Mouse (Mus musculus): ENCODE results near the gene Lrwd1. TPM values are rescaled to one million over a fixed set of nuclear protein-coding genes. Genes with fewer than 3 reads are reported as not detected.
A peak's percentile ranks its signal among the peaks of the same experiment; 100 is the strongest.

Gene Lrwd1
- polyA plus RNA-seq, 1 experiment from 2014 or later: 7.8 TPM

GRCm38 (mm10) chr5:136143161-136143755 is 7.4 kb upstream of the Lrwd1 start:
- ATAC-seq: no peak
- Histone ChIP-seq H3K4me1 (replicated peaks; ENCODE audit: control insufficient read depth, insufficient read depth, low read length) (no peaks in the 10 kb centered on the region), H3K9me3 (ENCODE audit: control insufficient read depth) (no peaks in the 10 kb centered on the region), H3K27ac (ENCODE audit: low read depth, low read length) (no peak overlapping the region), H3K9ac (ENCODE audit: low read depth, low read length) (no peak overlapping the region), H3K27me3 (replicated peaks; ENCODE audit: control insufficient read depth, insufficient read depth, low read length) (no peaks in the 10 kb centered on the region), H3K4me2 (replicated peaks; ENCODE audit: low read depth) (no peak overlapping the region), H3K4me3 (ENCODE audit: low read depth, low read length) (no peak overlapping the region), H3K36me3 (ENCODE audit: control insufficient read depth, insufficient read depth) (peaks cover 37% of the 10 kb centered on the region)
- WGBS: 85% methylated on average over 6 of the region's 6 CpGs
- peak; percentile 53 for TF ChIP-seq CTCF (IDR thresholded peaks at IDR 0.05; ENCODE audit: low read depth)

- 91% methylated on average over 5 of the region's 5 CpGs for WGBS
- no peak overlapping the region for H3K4me3 ChIP-seq (ENCODE audit: low read depth, low read length)
- H3K36me3 ChIP-seq (ENCODE audit: control insufficient read depth, insufficient read depth): peaks cover 39% of the 10 kb centered on the region
- no peaks in the 10 kb centered on the region for H3K27me3 ChIP-seq (replicated peaks; ENCODE audit: control insufficient read depth, insufficient read depth, low read length)
- H3K4me1 ChIP-seq (replicated peaks; ENCODE audit: control insufficient read depth, insufficient read depth, low read length): no peaks in the 10 kb centered on the region
- TF ChIP-seq CTCF (IDR thresholded peaks at IDR 0.05; ENCODE audit: low read depth): peak; percentile 48
- no peak overlapping the region for H3K9ac ChIP-seq (ENCODE audit: low read depth, low read length)
- no peak overlapping the region for H3K4me2 ChIP-seq (replicated peaks; ENCODE audit: low read depth)
- no peak overlapping the region for H3K27ac ChIP-seq (ENCODE audit: low read depth, low read length)
- no peaks in the 10 kb centered on the region for H3K9me3 ChIP-seq (ENCODE audit: control insufficient read depth)
- no peak for ATAC-seq
These were observed 6.9 kb upstream of the Lrwd1 start for GRCm38 (mm10) chr5:136142746-136143145.

GRCm38 (mm10) chr5:136140057-136140482 is 4.2 kb upstream of the Lrwd1 start:
- no peak overlapping the region for H3K9ac ChIP-seq (ENCODE audit: low read depth, low read length)
- H3K27ac ChIP-seq (ENCODE audit: low read depth, low read length): 0 out of 2 replicates have a peak overlapping the region, but pooled peaks have one; percentile 15
- no peak overlapping the region for H3K4me2 ChIP-seq (replicated peaks; ENCODE audit: low read depth)
- no peaks in the 10 kb centered on the region for H3K27me3 ChIP-seq (replicated peaks; ENCODE audit: control insufficient read depth, insufficient read depth, low read length)
- no peak for TF ChIP-seq CTCF (IDR thresholded peaks at IDR 0.05; ENCODE audit: low read depth)
- WGBS: 90% methylated on average over 10 of the region's 10 CpGs
- peaks cover 39% of the 10 kb centered on the region for H3K36me3 ChIP-seq (ENCODE audit: control insufficient read depth, insufficient read depth)
- ATAC-seq: no peak
- H3K4me3 ChIP-seq (ENCODE audit: low read depth, low read length): no peak overlapping the region
- no peaks in the 10 kb centered on the region for H3K4me1 ChIP-seq (replicated peaks; ENCODE audit: control insufficient read depth, insufficient read depth, low read length)
- no peaks in the 10 kb centered on the region for H3K9me3 ChIP-seq (ENCODE audit: control insufficient read depth)

GRCm38 (mm10) chr5:136139393-136139792 is 3.5 kb upstream of the Lrwd1 start:
- no peaks in the 10 kb centered on the region for H3K9me3 ChIP-seq (ENCODE audit: control insufficient read depth)
- H3K4me2 ChIP-seq (replicated peaks; ENCODE audit: low read depth): no peak overlapping the region
- no peak overlapping the region for H3K4me3 ChIP-seq (ENCODE audit: low read depth, low read length)
- TF ChIP-seq CTCF (IDR thresholded peaks at IDR 0.05; ENCODE audit: low read depth): no peak
- H3K27ac ChIP-seq (ENCODE audit: low read depth, low read length): no peak overlapping the region
- H3K9ac ChIP-seq (ENCODE audit: low read depth, low read length): no peak overlapping the region
- H3K27me3 ChIP-seq (replicated peaks; ENCODE audit: control insufficient read depth, insufficient read depth, low read length): no peaks in the 10 kb centered on the region
- no peak for ATAC-seq
- 59% methylated on average over 13 of the region's 13 CpGs for WGBS
- H3K36me3 ChIP-seq (ENCODE audit: control insufficient read depth, insufficient read depth): peaks cover 39% of the 10 kb centered on the region
- H3K4me1 ChIP-seq (replicated peaks; ENCODE audit: control insufficient read depth, insufficient read depth, low read length): no peaks in the 10 kb centered on the region

- Histone ChIP-seq H3K27ac (ENCODE audit: low read depth, low read length) (no peak overlapping the region), H3K4me2 (replicated peaks; ENCODE audit: low read depth) (no peak overlapping the region), H3K9ac (ENCODE audit: low read depth, low read length) (no peak overlapping the region), H3K9me3 (ENCODE audit: control insufficient read depth) (no peaks in the 10 kb centered on the region), H3K4me1 (replicated peaks; ENCODE audit: control insufficient read depth, insufficient read depth, low read length) (no peaks in the 10 kb centered on the region), H3K36me3 (ENCODE audit: control insufficient read depth, insufficient read depth) (peaks cover 46% of the 10 kb centered on the region), H3K27me3 (replicated peaks; ENCODE audit: control insufficient read depth, insufficient read depth, low read length) (no peaks in the 10 kb centered on the region), H3K4me3 (ENCODE audit: low read depth, low read length) (no peak overlapping the region)
- ATAC-seq: no peak
- peak; percentile 76 for TF ChIP-seq CTCF (IDR thresholded peaks at IDR 0.05; ENCODE audit: low read depth)
- WGBS: 70% methylated on average over 13 of the region's 13 CpGs
These were observed 1.9 kb upstream of the Lrwd1 start for GRCm38 (mm10) chr5:136137658-136138274.

GRCm38 (mm10) chr5:136136292-136136990 is 567 bp upstream of the Lrwd1 start:
- peak overlapping the region; percentile 78 for H3K4me3 ChIP-seq (ENCODE audit: low read depth, low read length)
- peaks cover 43% of the 10 kb centered on the region for H3K36me3 ChIP-seq (ENCODE audit: control insufficient read depth, insufficient read depth)
- no peaks in the 10 kb centered on the region for H3K27me3 ChIP-seq (replicated peaks; ENCODE audit: control insufficient read depth, insufficient read depth, low read length)
- peak overlapping the region; percentile 61 for H3K27ac ChIP-seq (ENCODE audit: low read depth, low read length)
- no peaks in the 10 kb centered on the region for H3K4me1 ChIP-seq (replicated peaks; ENCODE audit: control insufficient read depth, insufficient read depth, low read length)
- TF ChIP-seq CTCF (IDR thresholded peaks at IDR 0.05; ENCODE audit: low read depth): no peak
- peak; percentile 21 for ATAC-seq
- H3K4me2 ChIP-seq (replicated peaks; ENCODE audit: low read depth): peak overlapping the region; percentile 83
- 5% methylated on average over 20 of the region's 20 CpGs for WGBS
- H3K9ac ChIP-seq (ENCODE audit: low read depth, low read length): peak overlapping the region; percentile 76
- H3K9me3 ChIP-seq (ENCODE audit: control insufficient read depth): no peaks in the 10 kb centered on the region

Data from intestine, postnatal 0 days (tissue).